Comparison of ENCODE assay signal across 8 mouse cellular contexts in genomic region chr5:150522867-150523234, GRCm38 (mm10). TPM values are rescaled to one million over a fixed set of nuclear protein-coding genes. Genes with fewer than 3 reads are reported as not detected.
DNase-seq lines count a peak whose midpoint lies in the region; ATAC-seq and TF ChIP-seq lines count a peak whose summit lies in the region.
"Had no signal": no experiment of that assay in that cellular context is flagged by ENCODE, and none has a peak within 500 bp of the region (broad histone marks: within the 10 kb centered on the region; RNA-seq: fewer than 3 reads in every experiment).

No protein-coding gene starts in this region.

- no peak for TF ChIP-seq CTCF in spleen, adult 2 months (IDR thresholded peaks at IDR 0.05; ENCODE audit: extremely low read depth, insufficient read depth, insufficient read length, insufficient replicate concordance)

- H3K9ac ChIP-seq in liver, embryonic 12.5 days: peak overlapping the region; percentile 92

- WGBS in spleen, adult 2 months: under 1% methylated on average over 11 of the region's 11 CpGs
- WGBS in liver, embryonic 12.5 days (ENCODE audit: insufficient replicate concordance): 6% methylated on average over 11 of the region's 11 CpGs

- H3K27ac ChIP-seq in spleen, adult 2 months (ENCODE audit: insufficient read depth, low read length): no peak overlapping the region
- H3K27ac ChIP-seq in liver, embryonic 12.5 days: peak overlapping the region; percentile 90

- ATAC-seq in erythroid progenitor cell, adult 5-6 weeks (replicated peaks; ENCODE audit: low FRiP score, poor library complexity, severe bottlenecking): peak; percentile 27; the same call in 1 of the 2 replicates
- peak; percentile 75 for ATAC-seq in liver, embryonic 12.5 days

- H3K36me3 ChIP-seq in spleen, adult 2 months (ENCODE audit: control insufficient read depth, insufficient read depth, low read length): no peaks in the 10 kb centered on the region
- peaks cover 12% of the 10 kb centered on the region for H3K36me3 ChIP-seq in liver, embryonic 12.5 days

- no peak for TF ChIP-seq POLR2A in spleen, adult 2 months (IDR thresholded peaks at IDR 0.05; ENCODE audit: low read depth, low read length)

- peak overlapping the region; percentile 67 for H3K4me2 ChIP-seq in liver, embryonic 12.5 days

- no peaks in the 10 kb centered on the region for H3K27me3 ChIP-seq in spleen, adult 2 months (ENCODE audit: control insufficient read depth, insufficient read depth, low read length)
- H3K27me3 ChIP-seq in liver, embryonic 12.5 days (replicated peaks): peaks cover 2% of the 10 kb centered on the region; the same call in 1 of the 2 replicates

- peak overlapping the region; percentile 94 for H3K4me3 ChIP-seq in spleen, adult 2 months (ENCODE audit: extremely low read depth, insufficient read depth, insufficient read length)
- peak overlapping the region; percentile 91 for H3K4me3 ChIP-seq in liver, embryonic 12.5 days

- no peak for DNase-seq in spleen, adult 2 months (ENCODE audit: low read depth in 1 of 2, low spot score in 2 of 2)
- no peak for DNase-seq in spleen, adult 12 weeks (ENCODE audit: low spot score)
- DNase-seq in telencephalon, adult 2 months (ENCODE audit: low read depth, low spot score): peak; percentile 2
- DNase-seq in adrenal gland, adult (ENCODE audit: inconsistent age in 2 of 2, low spot score in 1 of 2): no peak
- no peak for DNase-seq in right cerebral cortex, postnatal 14 days

- no peaks in the 10 kb centered on the region for H3K9me3 ChIP-seq in liver, embryonic 12.5 days (replicated peaks)

- H3K4me1 ChIP-seq in spleen, adult 2 months (ENCODE audit: control insufficient read depth, insufficient read depth, insufficient read length): no peaks in the 10 kb centered on the region
- H3K4me1 ChIP-seq in liver, embryonic 12.5 days: peaks cover 36% of the 10 kb centered on the region

RNA-seq across cellular contexts. Expression of gene Brca2, which starts 0.4 kb away (rescaled TPM):
- 3.1 and 3.8 TPM in 2 replicates for polyA plus RNA-seq in spleen, adult 2 months (2012; rRNA removed)
- 141 and 238 TPM in 2 replicates for total RNA-seq in erythroid progenitor cell, adult 5-6 weeks (2015; ENCODE audit: low replicate concordance)
- 172 and 270 TPM in 2 replicates for total RNA-seq in erythroid progenitor cell, adult 5-6 weeks (2017; ENCODE audit: low replicate concordance)
- 26.0 and 26.8 TPM in 2 replicates for polyA plus RNA-seq in liver, embryonic 12.5 days (2016; fragmentation: Nextera tagmentation; extraction: Ambion mirVana)

RNA-seq across cellular contexts. Expression of gene Zar1l, which starts 4.9 kb away (rescaled TPM):
- not detected in 2 replicates for polyA plus RNA-seq in spleen, adult 2 months (2012; rRNA removed)
- total RNA-seq in erythroid progenitor cell, adult 5-6 weeks (2015; ENCODE audit: low replicate concordance): not detected in 2 replicates
- total RNA-seq in erythroid progenitor cell, adult 5-6 weeks (2017; ENCODE audit: low replicate concordance): not detected in 2 replicates
- polyA plus RNA-seq in liver, embryonic 12.5 days (2016; fragmentation: Nextera tagmentation; extraction: Ambion mirVana): not detected in 2 replicates
- total RNA-seq: common myeloid progenitor, adult 5-6 weeks had no signal
